Mouse (Mus musculus) embryonic fibroblast, embryonic 13.5 days (primary cell): Measurements from ENCODE around the gene Gm614. TPM values are rescaled to one million over a fixed set of nuclear protein-coding genes. Genes with fewer than 3 reads are reported as not detected.

Experiments
- H3K27ac ChIP-seq: 2 replicates; pipeline ENCODE4 v1.5.1; 2012; ENCODE audit warnings: low read length, control low read depth, inconsistent platforms; ENCODE audit not compliant: insufficient read depth
- H3K4me1 ChIP-seq: 2 replicates; pipeline ENCODE4 v1.6.1; 2011; ENCODE audit warnings: low read length; ENCODE audit not compliant: control insufficient read depth, insufficient read depth
- H3K4me3 ChIP-seq: 2 replicates; pipeline ENCODE4 v1.5.1; 2011; ENCODE audit warnings: mild to moderate bottlenecking, control low read depth, low read length; ENCODE audit not compliant: insufficient read depth
- CTCF ChIP-seq: IDR thresholded peaks from 2 replicates; pipeline ENCODE4 v1.5.1; 2011; ENCODE audit warnings: mild to moderate bottlenecking, control low read depth, low read length, moderate library complexity, borderline replicate concordance; ENCODE audit not compliant: insufficient read depth
- POLR2A ChIP-seq: IDR thresholded peaks from 2 replicates; pipeline ENCODE4 v1.6.1; 2011; ENCODE audit warnings: low read depth, mild to moderate bottlenecking, control low read depth, low read length, moderate library complexity
- polyA plus RNA-seq: library from polyadenylated mRNA; stranded (reverse); fragments of >200 nt; gene quantifications from 2 replicates; pipeline ENCODE4 v1.2.4, GENCODE M21; 2011; ENCODE audit warnings: low read depth; ENCODE audit not compliant: missing spikeins, insufficient read length

Gene Gm614
- polyA plus RNA-seq, 1 experiment: not detected

- Histone ChIP-seq H3K4me1 (no peaks in the 10 kb centered on the region), H3K4me3 (no peak overlapping the region), H3K27ac (no peak overlapping the region)
- TF ChIP-seq POLR2A (no peak), CTCF (no peak)
Measured at GRCm38 (mm10) chrX:101260441-101261325, 3.1 kb downstream of the Gm614 start.

DNA sequence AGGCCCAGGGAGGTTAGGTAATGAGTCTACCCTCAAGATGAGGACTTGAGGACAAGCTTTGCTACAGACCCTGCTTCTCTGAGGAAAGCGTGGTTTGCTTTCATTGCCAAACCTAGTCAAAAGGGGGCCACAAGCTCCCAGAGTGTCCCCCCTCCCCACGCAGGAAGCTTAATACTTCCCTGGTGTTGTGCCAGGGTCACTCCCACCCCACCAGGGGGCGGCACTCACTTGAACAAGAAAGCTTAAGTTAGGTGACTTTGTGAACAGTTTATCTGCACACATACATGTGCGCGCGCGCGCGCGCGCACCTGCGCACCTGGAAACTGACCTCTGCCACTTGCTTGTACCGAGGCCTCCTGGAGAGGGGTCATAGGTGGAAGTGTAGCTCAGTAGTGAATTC is 7.2 kb downstream of the Gm614 start:
- Histone ChIP-seq H3K4me3 (no peak overlapping the region), H3K4me1 (no peaks in the 10 kb centered on the region), H3K27ac (no peak overlapping the region)
- TF ChIP-seq POLR2A (no peak), CTCF (no peak)

- no peaks in the 10 kb centered on the region for H3K4me1 ChIP-seq
- TF ChIP-seq POLR2A: no peak
- TF ChIP-seq CTCF: no peak
- peak overlapping the region; percentile 64 for H3K4me3 ChIP-seq
- H3K27ac ChIP-seq: no peak overlapping the region
Measured at GRCm38 (mm10) chrX:101254740-101255139, 9.1 kb downstream of the Gm614 start.

- Histone ChIP-seq H3K4me3 (peak within 1 kb of the TSS; percentile 64), H3K4me1 (no peaks in the 10 kb centered on the region), H3K27ac (peak within 1 kb of the TSS; percentile 46; the same call in 1 of the 2 replicates)
- peak; percentile 82 for TF ChIP-seq POLR2A
- TF ChIP-seq CTCF: no peak
Measured at GRCm38 (mm10) chrX:101253952-101254729, 9.7 kb downstream of the Gm614 start, which contains the start of gene Foxo4. Gene Foxo4 (plus strand): TSS chrX:101254528.

GRCm38 (mm10) chrX:101245011-101245410 is 18.8 kb downstream of the Gm614 start:
- TF ChIP-seq POLR2A: no peak
- no peak for TF ChIP-seq CTCF
- Histone ChIP-seq H3K4me1 (no peaks in the 10 kb centered on the region), H3K4me3 (no peak overlapping the region), H3K27ac (no peak overlapping the region)

GRCm38 (mm10) chrX:101222796-101223162 is 41.0 kb downstream of the Gm614 start:
- Histone ChIP-seq H3K4me1 (no peaks in the 10 kb centered on the region), H3K27ac (peak overlapping the region; percentile 14; the same call in 1 of the 2 replicates), H3K4me3 (peak overlapping the region; percentile 28)
- TF ChIP-seq CTCF (no peak), POLR2A (no peak)

GRCm38 (mm10) chrX:101221834-101222795 is 41.7 kb downstream of the Gm614 start, which contains the start of gene Snx12:
Gene Snx12 (minus strand): TSS chrX:101222563.
- Histone ChIP-seq H3K4me3 (peak within 1 kb of the TSS; percentile 71), H3K27ac (peak within 1 kb of the TSS; percentile 86), H3K4me1 (no peaks in the 10 kb centered on the region)
- TF ChIP-seq CTCF: no peak
- TF ChIP-seq POLR2A: peak; percentile 68

Other genes with a start within 250 kb of the Gm614 start
- gene Tex11, start 204.3 kb downstream of the Gm614 start, polyA plus RNA-seq: not detected in 2 replicates
- gene Slc7a3, start 178.0 kb downstream of the Gm614 start, polyA plus RNA-seq: 27.7 and 49.1 TPM in 2 replicates
- gene Snx12, start 41.4 kb downstream of the Gm614 start, polyA plus RNA-seq: 73.9 and 83.3 TPM in 2 replicates
- gene Foxo4, start 9.5 kb downstream of the Gm614 start, polyA plus RNA-seq: 12.8 and 15.3 TPM in 2 replicates
- 4.6 and 4.8 TPM in 2 replicates for gene Il2rg, start 4.3 kb upstream of the Gm614 start, polyA plus RNA-seq
- gene Gm20489, start 5.0 kb upstream of the Gm614 start, polyA plus RNA-seq: not detected in 2 replicates
- gene Med12, start 10.0 kb upstream of the Gm614 start, polyA plus RNA-seq: 45.8 and 47.9 TPM in 2 replicates
- 0.47 and 0.91 TPM in 2 replicates for gene Nlgn3, start 35.2 kb upstream of the Gm614 start, polyA plus RNA-seq
- gene Gjb1, start 112.4 kb upstream of the Gm614 start, polyA plus RNA-seq: not detected in 2 replicates
- gene Zmym3, start 156.9 kb upstream of the Gm614 start, polyA plus RNA-seq: 50.7 and 67.0 TPM in 2 replicates
- 384 and 440 TPM in 2 replicates for gene Nono, start 165.3 kb upstream of the Gm614 start, polyA plus RNA-seq
- 1.5 and 2.5 TPM in 2 replicates for gene Itgb1bp2, start 185.1 kb upstream of the Gm614 start, polyA plus RNA-seq